Mouse (Mus musculus): Measurements from ENCODE around the gene Rdx. TPM values are rescaled to one million over a fixed set of nuclear protein-coding genes. Genes with fewer than 3 reads are reported as not detected.
"Not testable (repeated sequence)": the region's sequence is repeated elsewhere in the genome, so short reads cannot be mapped to it uniquely, and the experiment has no call there.

Gene Rdx
- total and polyA plus RNA-seq, 3 experiments = 103 to 152 (median 109) TPM

DNA sequence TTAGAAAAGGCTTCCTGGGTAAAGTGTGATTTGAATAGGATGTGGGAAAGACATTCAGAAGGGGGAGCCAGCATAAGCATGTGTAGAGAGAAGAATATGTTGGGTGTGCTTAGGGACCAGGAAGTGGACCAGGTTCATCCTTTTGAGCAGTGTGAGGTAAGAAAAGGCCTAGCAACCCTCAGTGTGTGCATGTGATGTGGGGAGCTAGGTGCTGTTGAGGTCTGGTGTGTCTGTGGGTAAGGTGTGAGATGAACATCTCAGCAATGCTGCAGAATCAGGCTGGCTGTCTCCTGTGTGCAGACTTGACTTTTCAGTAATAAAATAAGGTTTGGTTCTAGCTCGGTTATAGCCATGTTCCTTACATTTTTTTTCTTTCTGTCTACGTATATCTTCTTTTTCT lies 23.1 kb downstream of the Rdx start:
- TF ChIP-seq JUND (IDR thresholded peaks at IDR 0.05; ENCODE audit: low read depth, low read length) (no peak), TAL1 (IDR thresholded peaks at IDR 0.05; ENCODE audit: low read length) (no peak), POLR2AphosphoS2 (IDR thresholded peaks at IDR 0.05; ENCODE audit: low read length) (no peak), GABPA (IDR thresholded peaks at IDR 0.05; ENCODE audit: low read depth, low read length) (no peak), USF2 (IDR thresholded peaks at IDR 0.05; ENCODE audit: borderline replicate concordance in 1 of 2, insufficient read depth in 1 of 2, low read depth in 1 of 2, low read length in 2 of 2) (no peak), RAD21 (IDR thresholded peaks at IDR 0.05; ENCODE audit: low read depth, low read length) (no peak), CHD1 (IDR thresholded peaks at IDR 0.05; ENCODE audit: low read depth, low read length) (no peak), CTCF (IDR thresholded peaks at IDR 0.05 in 2 of 3, conservative IDR thresholded peaks at IDR 0.05 in 1 of 3; ENCODE audit: control insufficient read depth in 1 of 3, insufficient read depth in 1 of 3, low read depth in 2 of 3, low read length in 3 of 3, poor library complexity in 1 of 3, severe bottlenecking in 1 of 3) (no peak), CHD2 (IDR thresholded peaks at IDR 0.05; ENCODE audit: low read length) (no peak), EP300 (IDR thresholded peaks at IDR 0.05; ENCODE audit: low read depth in 1 of 2, low read length in 2 of 2) (no peak), MAFK (IDR thresholded peaks at IDR 0.05; ENCODE audit: borderline replicate concordance, low read depth, low read length) (no peak), MYC (IDR thresholded peaks at IDR 0.05; ENCODE audit: low read depth, low read length) (no peak), MAZ (IDR thresholded peaks at IDR 0.05; ENCODE audit: low read depth, low read length) (no peak), MXI1 (IDR thresholded peaks at IDR 0.05; ENCODE audit: low read depth, low read length) (no peak), USF1 (IDR thresholded peaks at IDR 0.05; ENCODE audit: low read depth, low read length) (no peak), KAT2A (conservative IDR thresholded peaks at IDR 0.05; ENCODE audit: low read depth, low read length) (no peak)
- Histone ChIP-seq H3K79me2 (ENCODE audit: control insufficient read depth, insufficient read depth, low read length, poor library complexity) (no peaks in the 10 kb centered on the region; the same call in 1 of the 2 replicates), H3K4me3 (ENCODE audit: control insufficient read depth in 1 of 2, insufficient read depth in 1 of 2, low read depth in 2 of 2, low read length in 2 of 2) (no peak overlapping the region), H3K9ac (ENCODE audit: control insufficient read depth, low read depth, low read length, poor library complexity, severe bottlenecking) (no peak overlapping the region), H3K27ac (ENCODE audit: control insufficient read depth, low read depth, low read length) (no peak overlapping the region), H3K4me1 (ENCODE audit: control insufficient read depth in 1 of 2, insufficient read depth in 2 of 2, low read length in 2 of 2) (peaks cover 0 to 17% of the 10 kb centered on the region in 2 experiments; a peak in 2 of 4 replicates), H3K9me3 (replicated peaks; ENCODE audit: insufficient read depth, low read length) (no peaks in the 10 kb centered on the region), H3K36me3 (ENCODE audit: control insufficient read depth in 1 of 2, insufficient read depth in 2 of 2, low read length in 2 of 2) (peaks cover 11 to 77% of the 10 kb centered on the region in 2 experiments), H3K27me3 (ENCODE audit: control insufficient read depth in 1 of 2, insufficient read depth in 2 of 2, low read length in 2 of 2) (no peaks in the 10 kb centered on the region)
- DNase-seq (ENCODE audit: low read depth, low spot score) = no peak

DNA sequence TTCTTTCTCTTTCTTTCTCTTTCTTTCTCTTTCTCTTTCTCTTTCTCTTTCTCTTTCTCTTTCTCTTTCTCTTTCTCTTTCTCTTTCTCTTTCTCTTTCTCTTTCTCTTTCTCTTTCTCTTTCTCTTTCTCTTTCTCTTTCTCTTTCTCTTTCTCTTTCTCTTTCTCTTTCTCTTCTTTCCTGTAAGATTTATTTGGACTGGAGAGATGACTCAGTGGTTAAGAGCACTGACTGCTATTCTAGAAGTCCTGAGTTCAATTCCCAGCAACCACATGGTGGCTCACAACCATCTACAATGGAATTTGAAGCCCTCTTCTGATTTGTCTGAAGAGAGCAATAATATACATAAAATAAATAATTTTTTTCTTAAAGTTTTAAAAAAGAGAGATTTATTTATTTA lies 24.4 kb downstream of the Rdx start:
- not testable (repeated sequence) for H3K4me3 ChIP-seq (ENCODE audit: control insufficient read depth in 1 of 2, insufficient read depth in 1 of 2, low read depth in 2 of 2, low read length in 2 of 2); H3K27me3 ChIP-seq (ENCODE audit: control insufficient read depth in 1 of 2, insufficient read depth in 2 of 2, low read length in 2 of 2); DNase-seq (ENCODE audit: low read depth, low spot score); H3K9ac ChIP-seq (ENCODE audit: control insufficient read depth, low read depth, low read length, poor library complexity, severe bottlenecking); H3K27ac ChIP-seq (ENCODE audit: control insufficient read depth, low read depth, low read length); H3K79me2 ChIP-seq (ENCODE audit: control insufficient read depth, insufficient read depth, low read length, poor library complexity); H3K9me3 ChIP-seq (replicated peaks; ENCODE audit: insufficient read depth, low read length)
- H3K4me1 ChIP-seq (ENCODE audit: control insufficient read depth in 1 of 2, insufficient read depth in 2 of 2, low read length in 2 of 2) = peaks cover 0 to 17% of the 10 kb centered on the region in 2 experiments; a peak in 2 of 4 replicates
- H3K36me3 ChIP-seq (ENCODE audit: control insufficient read depth in 1 of 2, insufficient read depth in 2 of 2, low read length in 2 of 2) = peaks cover 11 to 75% of the 10 kb centered on the region in 2 experiments

Measured in MEL (cell line).